ENCODE assay signal across 8 mouse cellular contexts in genomic region chr11:75459141-75459711, GRCm38 (mm10). TPM values are rescaled to one million over a fixed set of nuclear protein-coding genes. Genes with fewer than 3 reads are reported as not detected.
DNase-seq lines count a peak whose midpoint lies in the region; ATAC-seq lines count a peak whose summit lies in the region.

No protein-coding gene starts in this region.

- H3K27me3 ChIP-seq in hindbrain, embryonic 10.5 days (ENCODE audit: insufficient read depth, poor library complexity, severe bottlenecking): no peaks in the 10 kb centered on the region
- H3K27me3 ChIP-seq in hindbrain, embryonic 12.5 days: no peaks in the 10 kb centered on the region
- H3K27me3 ChIP-seq in heart, embryonic 10.5 days (ENCODE audit: insufficient read depth, poor library complexity, severe bottlenecking): no peaks in the 10 kb centered on the region
- no peaks in the 10 kb centered on the region for H3K27me3 ChIP-seq in limb, embryonic 10.5 days (ENCODE audit: low read depth, poor library complexity, severe bottlenecking)
- no peaks in the 10 kb centered on the region for H3K27me3 ChIP-seq in hindbrain, embryonic 14.5 days (ENCODE audit: control insufficient read depth, insufficient read depth, low read length)

- H3K36me3 ChIP-seq in hindbrain, embryonic 10.5 days: no peaks in the 10 kb centered on the region
- H3K36me3 ChIP-seq in hindbrain, embryonic 12.5 days: no peaks in the 10 kb centered on the region
- H3K36me3 ChIP-seq in heart, embryonic 10.5 days: peaks cover 7% of the 10 kb centered on the region
- no peaks in the 10 kb centered on the region for H3K36me3 ChIP-seq in limb, embryonic 10.5 days
- no peaks in the 10 kb centered on the region for H3K36me3 ChIP-seq in hindbrain, embryonic 14.5 days (replicated peaks; ENCODE audit: control insufficient read depth, insufficient read depth)

- no peaks in the 10 kb centered on the region for H3K9me3 ChIP-seq in hindbrain, embryonic 10.5 days
- H3K9me3 ChIP-seq in hindbrain, embryonic 12.5 days (replicated peaks): no peaks in the 10 kb centered on the region
- no peaks in the 10 kb centered on the region for H3K9me3 ChIP-seq in heart, embryonic 10.5 days
- no peaks in the 10 kb centered on the region for H3K9me3 ChIP-seq in limb, embryonic 10.5 days (replicated peaks)
- H3K9me3 ChIP-seq in hindbrain, embryonic 14.5 days (ENCODE audit: control insufficient read depth, low read length): no peaks in the 10 kb centered on the region

- no peak for ATAC-seq in hindbrain, embryonic 12.5 days (ENCODE audit: low FRiP score)
- ATAC-seq in hindbrain, embryonic 14.5 days (ENCODE audit: low FRiP score): no peak

- H3K4me1 ChIP-seq in hindbrain, embryonic 10.5 days (replicated peaks): peaks cover 52% of the 10 kb centered on the region
- H3K4me1 ChIP-seq in hindbrain, embryonic 12.5 days: peaks cover 39% of the 10 kb centered on the region
- H3K4me1 ChIP-seq in heart, embryonic 10.5 days: peaks cover 61% of the 10 kb centered on the region
- peaks cover 50% of the 10 kb centered on the region for H3K4me1 ChIP-seq in limb, embryonic 10.5 days
- H3K4me1 ChIP-seq in hindbrain, embryonic 14.5 days (replicated peaks; ENCODE audit: control insufficient read depth, insufficient read depth, low read length): peaks cover 25% of the 10 kb centered on the region

- no peak overlapping the region for H3K9ac ChIP-seq in hindbrain, embryonic 12.5 days
- H3K9ac ChIP-seq in hindbrain, embryonic 14.5 days: no peak overlapping the region

- peak overlapping the region; percentile 91 for H3K27ac ChIP-seq in hindbrain, embryonic 10.5 days
- H3K27ac ChIP-seq in hindbrain, embryonic 12.5 days: no peak overlapping the region
- peak overlapping the region; percentile 91 for H3K27ac ChIP-seq in heart, embryonic 10.5 days
- H3K27ac ChIP-seq in limb, embryonic 10.5 days: peak overlapping the region; percentile 86
- H3K27ac ChIP-seq in hindbrain, embryonic 14.5 days: no peak overlapping the region; the same call in 1 of the 2 replicates

- H3K4me2 ChIP-seq in hindbrain, embryonic 12.5 days (replicated peaks): no peak overlapping the region
- H3K4me2 ChIP-seq in hindbrain, embryonic 14.5 days (replicated peaks): no peak overlapping the region; the same call in 1 of the 2 replicates

- peak overlapping the region; percentile 79; the same call in 1 of the 2 replicates for H3K4me3 ChIP-seq in hindbrain, embryonic 10.5 days
- H3K4me3 ChIP-seq in hindbrain, embryonic 12.5 days: no peak overlapping the region
- H3K4me3 ChIP-seq in heart, embryonic 10.5 days: peak overlapping the region; percentile 92; the same call in 1 of the 2 replicates
- peak overlapping the region; percentile 69 for H3K4me3 ChIP-seq in limb, embryonic 10.5 days
- no peak overlapping the region for H3K4me3 ChIP-seq in hindbrain, embryonic 14.5 days (replicated peaks; ENCODE audit: low read length)

- 81% methylated on average over 5 of the region's 5 CpGs for WGBS in hindbrain, embryonic 10.5 days
- WGBS in hindbrain, embryonic 12.5 days: 83% methylated on average over 5 of the region's 5 CpGs
- 74% methylated on average over 5 of the region's 5 CpGs for WGBS in heart, embryonic 10.5 days
- WGBS in limb, embryonic 10.5 days: 82% methylated on average over 5 of the region's 5 CpGs
- WGBS in hindbrain, embryonic 14.5 days: 74% methylated on average over 5 of the region's 5 CpGs

- DNase-seq in hindbrain, embryonic 10.5 days (ENCODE audit: low spot score): no peak
- peak; percentile 62 for DNase-seq in adrenal gland, postnatal 10 days
- DNase-seq in heart, embryonic 10.5 days (ENCODE audit: low spot score): no peak
- DNase-seq in limb, embryonic 10.5 days (ENCODE audit: low spot score): no peak
- no peak for DNase-seq in frontal cortex, adult 2 months (ENCODE audit: extremely low spot score in 1 of 2, low spot score in 1 of 2)
- no peak for DNase-seq in embryo, embryonic 9.5 days (ENCODE audit: extremely low spot score)
- DNase-seq in hindbrain, embryonic 14.5 days (ENCODE audit: low spot score): no peak

RNA-seq across cellular contexts. Expression of gene Tlcd2, which starts 2.3 kb away (rescaled TPM):
- polyA plus RNA-seq in hindbrain, embryonic 10.5 days (2016; fragmentation: Nextera tagmentation; extraction: Ambion mirVana): 11.7 and 12.4 TPM in 2 replicates
- polyA plus RNA-seq in hindbrain, embryonic 12.5 days (2016; fragmentation: Nextera tagmentation; extraction: Ambion mirVana): 11.6 and 13.0 TPM in 2 replicates
- total RNA-seq in adrenal gland, postnatal 10 days (2021): 10 to 100 TPM; 20.9 to 24.6 TPM
- 12.8 and 21.3 TPM in 2 replicates for polyA plus RNA-seq in heart, embryonic 10.5 days (2016; fragmentation: Nextera tagmentation; extraction: Ambion mirVana)
- polyA plus RNA-seq in limb, embryonic 10.5 days (2016; fragmentation: Nextera tagmentation; extraction: Ambion mirVana): 9.2 and 9.8 TPM in 2 replicates
- 0.84 and 1.3 TPM in 2 replicates for polyA plus RNA-seq in frontal cortex, adult 2 months (2012; rRNA removed)
- 1.6 and 4.5 TPM in 2 replicates for polyA plus RNA-seq in hindbrain, embryonic 14.5 days (2014; fragmentation: Nextera tagmentation; extraction: Ambion mirVana)

RNA-seq across cellular contexts. Expression of gene Wdr81, which starts 4.7 kb away (rescaled TPM):
- 7.7 and 8.6 TPM in 2 replicates for polyA plus RNA-seq in hindbrain, embryonic 10.5 days (2016; fragmentation: Nextera tagmentation; extraction: Ambion mirVana)
- 9.3 and 9.6 TPM in 2 replicates for polyA plus RNA-seq in hindbrain, embryonic 12.5 days (2016; fragmentation: Nextera tagmentation; extraction: Ambion mirVana)
- total RNA-seq in adrenal gland, postnatal 10 days (2021): 10 to 100 TPM; 13.0 to 15.2 TPM
- 6.9 and 7.6 TPM in 2 replicates for polyA plus RNA-seq in heart, embryonic 10.5 days (2016; fragmentation: Nextera tagmentation; extraction: Ambion mirVana)
- 5.6 and 6.6 TPM in 2 replicates for polyA plus RNA-seq in limb, embryonic 10.5 days (2016; fragmentation: Nextera tagmentation; extraction: Ambion mirVana)
- polyA plus RNA-seq in frontal cortex, adult 2 months (2012; rRNA removed): 13.2 and 14.4 TPM in 2 replicates
- 6.5 and 7.9 TPM in 2 replicates for polyA plus RNA-seq in hindbrain, embryonic 14.5 days (2014; fragmentation: Nextera tagmentation; extraction: Ambion mirVana)

RNA-seq across cellular contexts. Expression of gene Serpinf2, which starts 19.8 kb away (rescaled TPM):
- 0.07 TPM in 1 of 2 replicates, not detected in the other for polyA plus RNA-seq in hindbrain, embryonic 10.5 days (2016; fragmentation: Nextera tagmentation; extraction: Ambion mirVana)
- polyA plus RNA-seq in hindbrain, embryonic 12.5 days (2016; fragmentation: Nextera tagmentation; extraction: Ambion mirVana): not detected in 2 replicates
- total RNA-seq in adrenal gland, postnatal 10 days (2021): 100 to 1,000 TPM; 112 to 253 TPM
- 3.6 and 98.2 TPM in 2 replicates for polyA plus RNA-seq in heart, embryonic 10.5 days (2016; fragmentation: Nextera tagmentation; extraction: Ambion mirVana)
- polyA plus RNA-seq in limb, embryonic 10.5 days (2016; fragmentation: Nextera tagmentation; extraction: Ambion mirVana): 0.36 TPM in 1 of 2 replicates, not detected in the other
- polyA plus RNA-seq in frontal cortex, adult 2 months (2012; rRNA removed): 0.10 and 0.11 TPM in 2 replicates
- not detected in 2 replicates for polyA plus RNA-seq in hindbrain, embryonic 14.5 days (2014; fragmentation: Nextera tagmentation; extraction: Ambion mirVana)

RNA-seq across cellular contexts. Expression of gene Prpf8, which starts 27.4 kb away (rescaled TPM):
- polyA plus RNA-seq in hindbrain, embryonic 10.5 days (2016; fragmentation: Nextera tagmentation; extraction: Ambion mirVana): 74.8 and 78.1 TPM in 2 replicates
- polyA plus RNA-seq in hindbrain, embryonic 12.5 days (2016; fragmentation: Nextera tagmentation; extraction: Ambion mirVana): 68.9 and 74.2 TPM in 2 replicates
- 100 to 1,000 TPM; 112 to 130 TPM for total RNA-seq in adrenal gland, postnatal 10 days (2021)
- polyA plus RNA-seq in heart, embryonic 10.5 days (2016; fragmentation: Nextera tagmentation; extraction: Ambion mirVana): 49.2 and 53.7 TPM in 2 replicates
- 81.7 and 82.6 TPM in 2 replicates for polyA plus RNA-seq in limb, embryonic 10.5 days (2016; fragmentation: Nextera tagmentation; extraction: Ambion mirVana)
- polyA plus RNA-seq in frontal cortex, adult 2 months (2012; rRNA removed): 86.2 and 95.8 TPM in 2 replicates
- polyA plus RNA-seq in hindbrain, embryonic 14.5 days (2014; fragmentation: Nextera tagmentation; extraction: Ambion mirVana): 74.5 and 83.2 TPM in 2 replicates

RNA-seq across cellular contexts. Expression of gene Serpinf1, which starts 36.7 kb away (rescaled TPM):
- 95.3 and 106 TPM in 2 replicates for polyA plus RNA-seq in hindbrain, embryonic 10.5 days (2016; fragmentation: Nextera tagmentation; extraction: Ambion mirVana)
- 111 and 121 TPM in 2 replicates for polyA plus RNA-seq in hindbrain, embryonic 12.5 days (2016; fragmentation: Nextera tagmentation; extraction: Ambion mirVana)
- total RNA-seq in adrenal gland, postnatal 10 days (2021): 100 to 1,000 TPM; 121 to 219 TPM
- polyA plus RNA-seq in heart, embryonic 10.5 days (2016; fragmentation: Nextera tagmentation; extraction: Ambion mirVana): 53.6 and 168 TPM in 2 replicates
- polyA plus RNA-seq in limb, embryonic 10.5 days (2016; fragmentation: Nextera tagmentation; extraction: Ambion mirVana): 214 and 217 TPM in 2 replicates
- 33.0 and 33.1 TPM in 2 replicates for polyA plus RNA-seq in frontal cortex, adult 2 months (2012; rRNA removed)
- polyA plus RNA-seq in hindbrain, embryonic 14.5 days (2014; fragmentation: Nextera tagmentation; extraction: Ambion mirVana): 49.9 and 66.1 TPM in 2 replicates

Comparison
In these comparisons a context has a peak if more than half of its experiments do, and no peak if none do; other contexts are left out.
1. H3K27ac ChIP-seq: peak in hindbrain, embryonic 10.5 days (single experiment), heart, embryonic 10.5 days (single experiment) and limb, embryonic 10.5 days (single experiment); none in hindbrain, embryonic 12.5 days (single experiment) and hindbrain, embryonic 14.5 days (single experiment).
2. H3K4me3 ChIP-seq: peak in hindbrain, embryonic 10.5 days (single experiment), heart, embryonic 10.5 days (single experiment) and limb, embryonic 10.5 days (single experiment); none in hindbrain, embryonic 12.5 days (single experiment) and hindbrain, embryonic 14.5 days (single experiment).